Mouse (Mus musculus): Measurements from ENCODE around the gene Kif5c. TPM values are rescaled to one million over a fixed set of nuclear protein-coding genes. Genes with fewer than 3 reads are reported as not detected.

Kif5c gene
- total RNA-seq, 2 experiments from 2014 or later: 4.8 to 5.4 TPM

DNA sequence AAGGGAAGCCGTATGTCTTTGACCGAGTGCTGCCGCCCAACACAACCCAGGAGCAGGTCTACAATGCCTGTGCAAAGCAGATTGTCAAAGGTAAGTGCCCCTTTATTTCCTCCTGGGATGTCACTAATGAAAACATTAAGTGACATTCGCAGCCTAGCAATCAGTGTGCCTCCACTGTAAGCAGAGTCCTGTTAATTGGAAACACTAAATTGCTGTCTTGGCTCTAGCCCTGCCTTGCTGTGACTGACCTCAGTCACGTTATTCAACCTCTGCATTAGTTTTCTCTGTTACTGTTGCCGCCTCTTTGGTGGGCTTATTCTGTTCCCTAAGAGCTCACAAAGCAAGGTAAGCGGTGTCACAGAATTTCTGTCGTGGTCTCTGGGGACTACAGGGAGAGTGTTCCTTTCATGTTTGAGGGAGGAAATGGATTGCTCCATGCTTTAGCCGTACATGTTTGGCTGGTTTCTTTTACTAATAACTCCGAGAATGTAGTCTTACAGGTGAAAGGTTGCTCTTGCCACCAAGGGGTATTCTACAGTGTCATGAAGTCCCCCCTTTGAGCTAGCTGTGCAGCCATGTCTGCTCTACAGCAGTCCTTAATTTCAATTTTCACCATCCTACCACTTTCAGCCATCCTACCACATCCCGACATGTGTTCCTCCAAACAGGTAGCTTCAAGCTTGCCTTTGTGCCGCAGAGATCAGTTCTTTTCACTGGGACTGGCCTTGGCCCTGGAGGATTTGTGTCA, 52.8 kb downstream of the Kif5c start:
- no peak for DNase-seq

DNA sequence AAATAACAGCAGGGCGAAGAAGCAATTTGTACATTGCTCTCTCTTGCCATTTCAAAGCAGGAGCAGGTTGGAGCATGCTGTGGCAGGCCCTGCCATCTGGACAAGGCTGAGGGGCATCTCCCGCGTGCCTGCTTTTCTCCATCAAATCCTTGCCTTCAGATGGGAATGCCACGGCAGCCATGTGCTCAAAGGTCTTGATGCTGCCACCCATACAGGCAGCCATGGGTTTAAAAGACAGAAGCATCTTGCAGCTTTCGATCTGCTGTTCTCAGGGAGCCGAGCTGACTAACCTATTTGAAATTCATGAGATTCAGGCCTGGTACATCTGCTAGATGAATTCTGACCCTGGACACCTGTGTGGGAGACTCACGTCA, 53.4 kb downstream of the Kif5c start:
- DNase-seq: no peak

DNA sequence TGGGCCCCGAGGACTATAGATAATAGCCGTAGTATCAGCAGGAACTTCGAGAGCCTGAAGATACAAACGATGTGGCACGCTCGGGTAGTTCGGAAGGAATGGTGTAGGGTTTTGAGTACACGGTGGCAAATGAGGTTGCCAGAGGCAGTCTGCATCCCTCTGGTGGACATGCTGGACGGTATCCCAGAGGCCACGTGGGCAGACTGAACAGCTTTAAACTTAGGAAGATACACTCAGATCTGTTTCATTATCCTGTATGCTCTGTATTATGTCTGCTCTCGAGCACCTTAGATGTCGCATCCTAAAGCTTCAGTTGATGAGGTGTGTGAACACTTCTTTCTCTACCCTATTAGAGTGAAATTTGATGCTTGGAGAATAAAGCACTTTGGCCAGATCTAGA, 56.9 kb downstream of the Kif5c start:
- no peak for DNase-seq

DNA sequence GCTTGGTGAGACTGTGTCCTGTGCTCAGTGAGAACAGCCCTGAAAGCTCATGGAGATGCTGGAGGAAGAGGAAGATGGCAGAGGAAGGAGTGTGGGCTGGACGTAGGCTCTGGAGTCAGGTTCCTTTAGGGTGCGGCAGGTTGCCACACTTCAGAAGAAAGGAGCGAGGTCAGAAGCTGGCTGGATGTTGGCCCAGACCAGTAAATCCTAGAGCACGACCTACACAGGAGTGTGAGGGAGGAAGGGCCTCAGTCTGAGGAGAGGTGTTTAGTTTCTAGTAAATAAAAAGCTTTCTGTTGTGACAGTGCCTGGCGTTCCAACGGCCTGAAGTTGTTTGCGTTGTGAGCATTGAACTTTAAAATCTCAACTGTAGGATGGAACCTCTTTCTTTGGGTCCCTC, 59.3 kb downstream of the Kif5c start:
- DNase-seq: no peak

DNA sequence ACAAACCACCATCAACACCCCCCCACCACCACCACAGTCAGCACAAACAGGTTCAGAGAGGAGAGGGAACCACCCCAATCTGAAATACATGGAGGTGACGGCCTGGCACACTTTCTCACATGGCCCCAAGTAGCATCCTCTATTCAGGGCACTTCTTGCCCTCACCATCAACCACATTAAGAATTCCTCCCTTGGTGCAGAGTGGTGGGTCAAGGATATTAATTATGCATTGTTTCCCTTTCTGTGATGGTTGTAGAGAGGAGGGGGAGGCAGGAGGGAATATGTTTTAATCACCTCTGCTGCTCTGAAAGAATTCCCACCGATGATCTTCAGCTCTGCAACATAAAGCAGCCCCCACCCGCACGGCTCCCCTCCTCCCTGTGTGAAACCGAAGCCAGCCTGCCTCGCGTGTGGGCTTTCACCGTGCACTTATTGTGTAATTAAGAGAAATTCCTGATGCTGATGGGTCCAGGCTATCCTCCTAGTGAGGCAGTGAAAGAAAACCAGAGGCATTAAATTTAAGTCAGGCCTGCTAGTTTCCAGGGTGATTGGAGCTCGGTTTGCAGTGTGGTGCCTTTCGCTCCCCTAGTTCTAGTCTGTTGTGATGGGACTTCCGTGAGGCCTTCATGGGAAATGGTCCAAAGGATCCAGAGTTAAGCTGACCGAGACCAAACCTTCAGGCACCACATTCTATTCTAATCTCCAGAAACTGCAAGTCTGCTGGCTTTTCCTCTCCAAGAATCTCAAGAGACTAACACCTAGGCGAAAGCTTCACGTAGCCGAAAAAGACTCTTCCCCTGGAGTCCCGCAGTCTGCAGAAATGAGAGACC, 60.3 kb downstream of the Kif5c start:
- DNase-seq: no peak

DNA sequence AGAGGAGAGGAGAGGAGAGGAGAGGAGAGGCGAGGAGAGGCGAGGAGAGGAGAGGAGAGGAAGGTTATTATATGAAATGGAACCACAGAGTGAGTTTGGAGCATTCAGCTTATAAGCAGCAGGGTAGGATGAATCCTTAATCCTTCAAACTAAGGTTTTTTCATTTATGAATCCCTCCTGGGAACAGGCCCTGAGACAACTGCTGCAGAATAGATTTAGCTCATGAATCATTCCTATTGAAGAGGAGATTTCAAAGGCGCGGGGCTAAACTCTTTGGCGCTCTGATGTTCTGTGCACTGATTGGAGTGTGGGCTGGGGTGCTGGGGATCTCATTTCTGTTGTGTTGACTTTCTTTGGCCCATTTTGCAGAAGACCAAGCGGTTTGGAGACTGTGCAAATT, 63.7 kb downstream of the Kif5c start:
- DNase-seq: no peak

DNA sequence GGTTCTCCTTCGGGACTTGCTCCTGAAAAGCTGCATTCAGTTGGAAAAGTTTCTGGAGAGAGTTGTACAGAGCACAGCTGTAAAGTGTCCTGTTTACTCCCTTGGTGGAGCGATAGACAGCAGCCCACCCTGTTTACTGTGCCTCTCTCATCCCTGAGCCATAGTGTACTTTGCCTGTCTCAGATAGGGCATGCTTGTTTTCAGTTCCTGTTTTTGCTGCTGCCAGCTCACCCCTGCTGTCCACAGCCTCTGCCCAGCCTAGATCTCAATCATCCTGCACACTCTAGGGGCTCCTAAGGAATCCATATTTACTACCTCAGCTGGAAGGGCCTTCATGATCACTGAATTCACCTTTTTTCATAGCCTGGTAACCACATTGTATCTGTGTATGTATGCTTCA, 65.7 kb downstream of the Kif5c start:
- DNase-seq: no peak

DNA sequence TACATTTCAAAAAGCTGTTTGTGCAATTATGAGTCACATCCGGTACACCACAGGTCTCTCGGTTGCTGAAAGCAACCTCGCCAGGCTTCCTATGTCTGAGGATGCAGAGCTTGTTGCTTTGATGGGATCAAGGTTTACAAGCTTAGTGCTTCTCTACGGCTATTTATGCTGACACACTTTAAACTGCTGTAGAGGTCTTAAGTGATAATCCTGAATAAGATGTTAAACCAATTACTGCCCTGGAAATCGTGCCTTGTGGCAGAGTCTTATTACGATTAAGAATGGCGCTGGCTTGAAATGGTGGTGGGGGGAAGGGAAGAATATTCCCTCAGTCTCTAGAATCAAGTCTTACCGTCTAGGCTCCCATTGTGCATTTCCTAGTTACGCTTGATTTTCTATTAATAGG, 71.3 kb downstream of the Kif5c start:
- no peak for DNase-seq

DNA sequence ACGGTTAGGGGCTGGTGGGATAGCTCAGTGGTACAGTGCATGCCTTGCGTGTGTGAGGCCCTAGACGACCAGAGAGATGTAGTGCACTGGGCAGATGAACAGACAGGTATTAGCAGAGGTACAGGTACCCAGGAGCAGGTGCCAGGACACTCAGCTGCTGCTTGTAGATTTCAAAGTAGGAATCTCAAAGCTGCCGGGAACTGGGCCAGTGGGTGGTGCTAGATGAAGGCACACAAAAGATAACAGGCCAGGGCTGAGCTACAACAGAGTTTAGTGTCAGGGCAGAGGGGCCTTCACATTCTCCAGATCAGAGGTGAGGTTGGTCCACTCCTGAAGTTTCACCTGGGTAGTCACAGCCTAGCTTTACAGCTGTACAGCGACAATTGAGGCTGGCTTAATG, 72.3 kb downstream of the Kif5c start:
- DNase-seq: peak in 1 of 2 experiments; percentile 2

DNA sequence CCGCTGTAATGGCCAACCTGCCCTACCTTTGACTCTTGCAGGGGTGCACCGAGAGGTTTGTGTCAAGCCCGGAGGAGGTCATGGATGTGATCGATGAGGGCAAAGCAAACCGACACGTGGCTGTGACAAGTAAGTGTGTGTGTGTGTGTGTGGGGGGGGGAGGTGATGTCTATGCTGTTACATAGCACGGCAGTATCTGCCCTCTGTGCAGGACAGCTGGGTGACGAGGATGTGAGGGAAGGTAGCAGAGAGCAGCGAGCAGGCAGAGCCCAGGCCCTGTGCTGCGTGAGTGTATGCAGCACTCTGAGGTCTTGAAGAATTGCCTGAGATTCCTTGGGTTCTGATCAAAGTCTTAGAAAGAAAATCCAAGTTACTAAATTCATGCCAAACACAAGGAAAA, 75.6 kb downstream of the Kif5c start:
- no peak for DNase-seq

DNA sequence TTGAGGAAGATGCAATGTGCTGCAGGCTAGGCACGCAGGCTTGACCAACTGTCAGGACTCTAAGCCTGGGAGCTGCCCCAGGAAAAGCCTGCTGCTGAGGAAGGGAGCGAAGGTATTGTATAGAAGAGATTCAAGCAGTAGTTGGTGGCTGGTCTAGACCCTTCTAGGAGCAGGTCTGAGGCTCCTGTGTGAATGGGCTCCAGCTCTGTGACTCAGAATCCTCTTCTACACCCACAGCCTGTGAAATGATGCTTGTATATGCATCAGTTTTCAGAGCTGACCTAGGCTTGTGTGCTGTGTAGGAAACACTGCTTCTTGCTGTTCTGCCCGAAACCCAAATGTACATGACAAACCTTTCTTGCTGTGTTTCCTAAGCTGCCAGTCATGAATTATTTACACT, 76.4 kb downstream of the Kif5c start:
- no peak for DNase-seq

DNA sequence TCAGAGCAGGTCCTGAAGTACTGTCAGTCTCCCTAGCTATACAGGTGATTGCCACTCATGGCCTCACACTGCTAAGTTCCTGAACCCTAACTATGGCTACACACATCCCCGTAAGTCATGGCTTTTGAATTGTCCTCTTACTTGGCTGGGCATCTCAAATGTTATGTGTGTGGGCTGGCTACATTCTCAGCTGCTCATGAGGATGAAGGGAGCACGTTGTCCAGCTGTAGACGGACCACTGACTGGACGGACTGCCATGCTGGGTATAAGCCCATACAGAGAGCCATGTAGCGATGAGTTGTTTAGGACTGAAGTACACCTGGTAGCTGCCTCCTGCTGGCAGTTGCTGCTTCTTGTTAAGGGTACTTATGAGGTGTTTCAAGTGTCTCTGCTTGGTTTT, 79.8 kb downstream of the Kif5c start:
- DNase-seq: no peak

DNA sequence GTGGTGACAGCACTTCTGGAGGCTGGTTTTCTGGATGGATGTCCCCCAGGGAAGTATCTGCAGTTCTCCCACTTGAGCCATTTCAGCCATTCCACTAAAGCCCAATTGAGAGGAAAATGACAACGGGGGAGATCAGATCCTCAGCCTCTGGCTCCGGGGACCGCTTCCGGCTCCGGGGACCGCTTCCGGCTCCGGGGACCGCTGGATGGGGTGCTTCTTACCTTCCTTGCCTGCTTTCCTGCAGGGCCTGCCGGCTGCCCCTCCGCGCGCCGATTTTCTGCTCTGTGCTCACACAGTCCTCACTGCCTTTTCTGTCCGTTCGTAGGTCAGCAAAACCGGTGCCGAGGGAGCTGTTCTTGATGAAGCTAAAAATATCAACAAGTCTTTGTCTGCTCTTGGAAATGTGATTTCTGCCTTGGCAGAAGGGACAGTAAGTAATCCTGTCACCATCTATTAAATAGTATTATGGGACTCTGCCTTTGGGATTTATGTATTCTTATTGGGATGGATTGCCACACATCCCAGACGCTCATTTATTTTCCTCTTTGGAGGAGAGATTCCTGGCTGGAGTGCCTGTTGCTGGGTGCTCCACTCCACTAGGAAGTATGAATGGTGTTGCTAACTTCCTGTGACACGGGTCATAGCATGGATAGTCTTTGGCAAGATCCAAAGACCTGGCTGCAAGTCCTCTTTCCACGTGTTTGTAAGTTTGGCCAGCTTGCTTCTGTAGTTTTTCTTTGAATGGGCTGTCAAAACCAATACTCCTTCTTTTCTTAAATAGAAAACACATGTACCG, 81.3 kb downstream of the Kif5c start:
- DNase-seq: peak in 1 of 2 experiments; percentile 2

DNA sequence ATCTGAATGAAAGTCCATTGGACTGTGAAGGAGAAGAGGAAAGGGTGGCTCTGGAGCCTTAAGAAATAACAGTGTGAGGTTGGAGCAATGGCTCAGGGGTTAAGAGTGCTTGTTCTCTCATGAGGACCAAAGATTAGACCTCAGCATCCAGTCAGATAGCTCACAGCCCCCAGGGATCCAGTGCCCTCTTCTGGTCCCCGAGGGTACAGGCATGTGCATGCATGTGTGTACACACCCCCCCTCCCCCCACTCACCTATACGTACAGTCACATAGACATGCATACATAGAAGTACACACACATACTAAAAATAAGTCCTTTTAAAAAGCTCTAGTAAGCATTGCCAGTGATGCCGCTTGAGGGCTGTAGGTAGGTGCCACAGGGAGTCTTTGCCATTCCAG, 91.1 kb downstream of the Kif5c start:
- peak in 1 of 2 experiments; percentile 15 for DNase-seq

DNA sequence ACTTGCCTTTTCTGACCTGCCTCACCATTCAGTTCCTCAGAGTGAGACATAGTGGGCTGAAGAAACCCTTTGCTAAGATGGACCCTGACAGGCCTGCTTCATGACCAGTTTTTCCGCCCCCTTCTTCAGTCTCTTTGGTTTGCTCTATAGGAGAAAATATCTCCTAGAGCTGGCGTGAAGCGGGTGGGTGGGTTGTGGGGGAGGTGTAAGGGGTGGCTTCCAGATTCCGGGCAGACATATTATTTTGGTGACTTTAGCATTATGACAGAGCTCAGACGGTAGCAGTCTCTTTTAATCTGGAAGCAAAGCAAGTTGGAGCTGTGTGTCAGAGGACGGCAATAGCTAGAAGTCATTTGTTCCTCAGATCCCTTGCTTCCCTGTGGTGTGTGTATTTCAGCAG, 92.6 kb downstream of the Kif5c start:
- no peak for DNase-seq

DNA sequence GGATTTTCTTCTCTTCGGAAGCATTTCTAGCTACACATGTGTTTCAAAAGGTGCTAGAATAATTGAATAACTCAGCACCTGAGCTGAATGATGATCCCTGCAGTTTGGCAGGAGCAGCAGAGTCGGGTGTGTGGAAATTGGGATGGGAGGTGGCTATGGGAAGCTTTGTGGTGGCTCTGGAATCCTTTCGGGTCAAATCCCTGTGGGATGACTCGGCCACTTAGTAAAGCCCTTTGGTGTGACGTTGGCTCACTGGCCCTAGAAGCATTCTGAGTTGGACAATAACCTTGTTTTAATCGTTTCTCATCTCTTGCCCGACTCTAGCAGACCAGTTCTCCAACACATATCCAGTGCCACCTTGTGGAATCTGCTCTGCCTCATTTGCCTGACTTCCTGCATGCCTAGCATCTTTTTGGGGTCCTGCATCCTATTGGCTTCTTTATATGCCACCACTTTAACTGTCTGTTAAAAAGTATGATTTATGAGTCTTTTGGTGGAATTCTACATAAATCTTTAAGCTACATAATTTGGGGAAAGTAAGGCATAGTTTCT, 93.3 kb downstream of the Kif5c start:
- DNase-seq: no peak

DNA sequence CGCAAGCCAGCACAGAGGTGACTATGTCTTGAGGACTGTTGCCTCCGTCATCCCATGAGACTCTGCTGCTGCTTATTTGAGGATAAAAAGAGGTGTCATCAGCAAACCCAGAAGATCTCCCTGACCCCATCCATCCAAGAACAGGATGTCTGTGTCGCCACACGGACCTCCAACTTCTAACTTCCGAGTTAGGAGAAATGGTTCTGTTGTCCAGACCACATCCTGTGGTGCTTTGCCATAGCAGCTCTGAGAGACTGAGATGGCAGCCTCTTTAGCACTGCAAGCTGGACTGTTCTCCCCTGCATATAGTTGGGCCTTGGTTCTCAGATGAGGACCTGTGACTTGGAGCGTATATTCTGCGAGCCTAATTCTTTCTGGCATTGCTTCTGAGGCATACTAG, 97.4 kb downstream of the Kif5c start:
- DNase-seq: no peak

DNA sequence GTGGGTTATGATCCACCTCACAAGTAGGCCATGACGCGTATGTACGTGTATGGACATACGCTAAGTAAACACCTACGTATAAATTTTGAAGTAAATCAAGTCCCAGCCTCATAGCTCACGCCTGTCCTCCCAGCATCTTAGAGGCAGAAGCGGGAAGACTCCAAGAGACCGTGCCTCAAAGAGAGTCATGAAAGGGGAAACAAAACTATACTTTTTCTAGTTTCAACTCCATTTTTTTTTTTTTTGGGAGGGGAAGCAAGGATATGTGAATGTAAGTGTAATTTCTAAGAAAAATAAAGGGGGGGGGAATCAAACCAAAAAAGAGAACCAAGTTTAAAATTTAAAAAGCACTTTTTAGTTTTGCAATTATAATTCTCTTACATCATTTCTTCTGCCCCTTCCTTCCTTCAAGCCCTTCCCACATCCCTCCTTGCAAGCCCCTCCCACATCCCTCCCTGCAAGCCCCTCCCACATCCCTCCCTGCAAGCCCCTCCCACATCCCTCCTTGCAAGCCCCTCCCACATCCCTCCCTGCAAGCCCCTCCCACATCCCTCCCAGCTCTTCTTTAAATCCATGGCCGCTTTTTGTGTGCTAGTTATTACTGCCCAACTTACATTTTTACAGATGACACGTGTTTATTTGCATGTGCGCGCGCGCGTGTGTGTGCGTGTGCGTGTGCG, 98.5 kb downstream of the Kif5c start:
- DNase-seq: no peak

DNA sequence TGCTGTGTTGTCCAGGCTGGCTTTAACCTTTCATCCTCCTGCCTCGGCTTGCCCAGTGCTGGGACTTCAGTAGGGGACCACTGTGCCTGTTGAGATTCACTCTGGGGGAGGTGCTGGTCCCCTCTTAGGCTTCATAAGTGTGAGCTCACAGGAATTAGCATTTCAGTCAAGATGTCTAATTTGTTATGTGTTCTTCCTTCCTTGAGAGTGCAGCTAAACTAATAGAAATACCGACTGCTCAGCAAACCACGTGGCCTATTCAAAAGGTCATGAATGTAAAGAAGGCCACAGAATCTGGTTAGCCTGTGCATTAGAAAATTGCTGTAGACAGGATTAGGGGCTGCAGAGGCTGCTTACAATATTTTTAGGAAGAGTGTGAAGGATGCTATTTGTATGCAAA, 99.4 kb downstream of the Kif5c start:
- DNase-seq: no peak

DNA sequence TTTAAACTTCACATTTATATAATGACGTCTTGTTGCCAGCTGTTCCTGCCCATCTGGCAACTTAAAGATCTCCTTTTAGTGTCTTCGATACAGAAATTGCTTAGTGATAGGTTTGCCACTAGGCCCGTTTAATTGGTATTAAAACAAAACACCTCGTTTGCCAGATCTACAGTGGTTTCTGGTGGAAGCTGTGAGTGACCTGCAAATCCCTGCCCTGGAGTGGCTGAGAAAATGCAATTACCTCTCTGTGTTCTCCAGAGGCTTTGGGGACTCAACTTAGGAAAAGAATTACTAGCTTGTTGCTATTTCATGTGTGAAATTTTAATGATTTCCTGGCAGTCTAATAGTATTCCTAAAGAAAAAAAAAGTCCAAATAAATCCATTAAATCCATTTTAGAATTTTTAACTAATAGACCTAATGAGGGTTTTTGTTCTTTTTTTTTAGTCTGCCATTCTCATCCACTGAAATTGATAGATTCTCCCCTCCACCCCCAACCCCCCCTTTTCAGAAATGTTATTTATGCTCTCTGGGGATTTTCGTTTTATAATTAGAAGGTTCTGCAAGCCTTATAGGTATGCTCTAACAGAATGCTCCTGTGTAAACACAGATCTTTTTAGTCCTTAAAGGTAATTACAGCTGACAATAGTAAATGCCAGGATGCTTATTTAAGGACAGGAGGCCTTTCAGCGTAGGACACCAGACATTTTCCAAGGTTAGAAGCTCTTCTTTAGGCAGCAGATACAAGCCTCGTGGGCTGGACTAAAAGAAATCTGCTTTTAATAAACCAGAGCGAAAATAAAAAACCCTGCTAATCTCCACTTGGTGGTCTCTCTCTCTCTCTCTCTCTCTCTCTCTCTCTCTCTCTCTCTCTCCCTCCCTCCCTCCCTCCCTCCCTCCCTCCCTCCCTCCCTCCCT, 100.1 kb downstream of the Kif5c start:
- DNase-seq: no peak

DNA sequence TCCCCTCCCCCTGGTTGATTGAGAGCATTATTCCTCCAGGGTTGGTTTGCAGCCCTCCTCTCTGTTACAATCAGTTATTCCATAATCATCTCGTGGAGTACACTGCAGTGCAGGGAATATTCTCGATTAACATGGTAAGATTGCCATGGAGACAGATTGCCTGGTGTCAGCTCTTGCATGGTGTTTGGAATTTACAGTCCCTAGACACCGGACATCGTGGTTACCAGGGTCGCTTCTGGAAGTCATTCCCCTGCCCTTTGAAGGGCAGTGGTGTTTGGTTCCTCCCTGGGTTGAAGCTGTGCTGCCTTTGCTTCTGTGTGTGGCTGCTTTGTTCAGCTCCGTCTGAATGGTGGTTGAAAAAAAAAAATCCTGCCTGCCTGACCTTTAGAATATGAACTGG, 100.8 kb downstream of the Kif5c start:
- DNase-seq: no peak
